Mouse (Mus musculus): Measurements from ENCODE around the gene E130208F15Rik. TPM values are rescaled to one million over a fixed set of nuclear protein-coding genes. Genes with fewer than 3 reads are reported as not detected.
A peak's percentile ranks its signal among the peaks of the same experiment; 100 is the strongest.

Gene E130208F15Rik
- total RNA-seq, 2 experiments from 2014 or later = 0.45 to 0.99 TPM

GRCm38 (mm10) chr7:30300914-30301313, 20.6 kb upstream of the E130208F15Rik start:
- DNase-seq (ENCODE audit: low spot score) = no peak
- intact Hi-C loops (cut with DNase I) = no loop called here

GRCm38 (mm10) chr7:30306083-30306779, 15.3 kb upstream of the E130208F15Rik start:
- intact Hi-C loops (cut with DNase I) = no loop called here
- no peak for DNase-seq (ENCODE audit: low spot score)

- DNase-seq (ENCODE audit: low spot score) = peak; percentile 93
- intact Hi-C loops (cut with DNase I) = no loop called here
Observed at GRCm38 (mm10) chr7:30308076-30309005, 13.2 kb upstream of the E130208F15Rik start, which contains the start of gene Alkbh6. TSS of gene Alkbh6 (plus strand) at chr7:30308717.

- intact Hi-C loops (cut with DNase I) = no loop called here
- no peak for DNase-seq (ENCODE audit: low spot score)
Observed at GRCm38 (mm10) chr7:30309395-30310129, 12.0 kb upstream of the E130208F15Rik start.

- intact Hi-C loops (cut with DNase I) = no loop called here
- DNase-seq (ENCODE audit: low spot score) = no peak
Observed at GRCm38 (mm10) chr7:30310136-30310535, 11.4 kb upstream of the E130208F15Rik start.

- intact Hi-C loops (cut with DNase I) = no loop called here
- DNase-seq (ENCODE audit: low spot score) = no peak
Observed at GRCm38 (mm10) chr7:30313666-30314320, 7.7 kb upstream of the E130208F15Rik start.

GRCm38 (mm10) chr7:30314721-30315155, 6.8 kb upstream of the E130208F15Rik start, which contains the start of gene Syne4:
TSS of gene Syne4 (plus strand) at chr7:30314807.
- intact Hi-C loops (cut with DNase I) = no loop called here
- no peak for DNase-seq (ENCODE audit: low spot score)

GRCm38 (mm10) chr7:30315559-30316529, 5.7 kb upstream of the E130208F15Rik start:
- intact Hi-C loops (cut with DNase I) = no loop called here
- DNase-seq (ENCODE audit: low spot score) = no peak

- intact Hi-C loops (cut with DNase I) = no loop called here
- DNase-seq (ENCODE audit: low spot score) = no peak
Observed at GRCm38 (mm10) chr7:30318142-30318541, 3.4 kb upstream of the E130208F15Rik start.

- intact Hi-C loops (cut with DNase I) = no loop called here
- DNase-seq (ENCODE audit: low spot score) = no peak
Observed at GRCm38 (mm10) chr7:30320946-30321345, 594 bp upstream of the E130208F15Rik start.

- intact Hi-C loops (cut with DNase I) = no loop called here
- peak; percentile 96 for DNase-seq (ENCODE audit: low spot score)
Observed at GRCm38 (mm10) chr7:30322285-30322667, 736 bp downstream of the E130208F15Rik start.

- DNase-seq (ENCODE audit: low spot score) = no peak
- intact Hi-C loops (cut with DNase I) = no loop called here
Observed at GRCm38 (mm10) chr7:30322865-30323264, 1.3 kb downstream of the E130208F15Rik start.

- intact Hi-C loops (cut with DNase I) = no loop called here
- no peak for DNase-seq (ENCODE audit: low spot score)
Observed at GRCm38 (mm10) chr7:30323795-30324194, 2.3 kb downstream of the E130208F15Rik start, which contains the start of gene Sdhaf1. TSS of gene Sdhaf1 (minus strand) at chr7:30323895.

GRCm38 (mm10) chr7:30324300-30324944, 2.9 kb downstream of the E130208F15Rik start:
- DNase-seq (ENCODE audit: low spot score) = no peak
- intact Hi-C loops (cut with DNase I) = no loop called here

GRCm38 (mm10) chr7:30325364-30325763, 3.8 kb downstream of the E130208F15Rik start:
- no peak for DNase-seq (ENCODE audit: low spot score)
- intact Hi-C loops (cut with DNase I) = no loop called here

- no peak for DNase-seq (ENCODE audit: low spot score)
- intact Hi-C loops (cut with DNase I) = no loop called here
Observed at GRCm38 (mm10) chr7:30326427-30326826, 4.9 kb downstream of the E130208F15Rik start.

- no peak for DNase-seq (ENCODE audit: low spot score)
- intact Hi-C loops (cut with DNase I) = no loop called here
Observed at GRCm38 (mm10) chr7:30327140-30327539, 5.6 kb downstream of the E130208F15Rik start.

- DNase-seq (ENCODE audit: low spot score) = no peak
- intact Hi-C loops (cut with DNase I) = no loop called here
Observed at GRCm38 (mm10) chr7:30328379-30328778, 6.8 kb downstream of the E130208F15Rik start.
